Mouse (Mus musculus): ENCODE data around the gene Dpp10.

Dpp10 gene

DNA sequence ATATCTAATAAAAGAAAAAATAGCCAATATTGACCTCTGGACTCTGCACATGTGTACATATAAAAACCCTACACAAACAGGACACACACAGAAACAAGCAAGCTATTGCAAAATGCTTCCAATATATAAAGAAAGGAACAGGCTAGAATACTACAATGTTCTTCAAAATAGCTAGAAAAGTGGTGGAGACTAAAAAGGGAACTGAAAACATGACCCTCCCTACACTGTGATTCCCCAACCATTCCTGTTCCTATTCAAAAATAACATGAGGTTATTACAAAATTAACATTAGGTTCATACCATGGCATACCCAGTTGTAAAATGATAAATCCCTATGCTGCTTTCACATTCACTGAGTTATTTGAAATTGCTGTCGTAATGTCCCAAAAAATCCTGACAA is 125.8 kb downstream of the Dpp10 start:
- no peak for DNase-seq (ENCODE audit: low spot score)

DNA sequence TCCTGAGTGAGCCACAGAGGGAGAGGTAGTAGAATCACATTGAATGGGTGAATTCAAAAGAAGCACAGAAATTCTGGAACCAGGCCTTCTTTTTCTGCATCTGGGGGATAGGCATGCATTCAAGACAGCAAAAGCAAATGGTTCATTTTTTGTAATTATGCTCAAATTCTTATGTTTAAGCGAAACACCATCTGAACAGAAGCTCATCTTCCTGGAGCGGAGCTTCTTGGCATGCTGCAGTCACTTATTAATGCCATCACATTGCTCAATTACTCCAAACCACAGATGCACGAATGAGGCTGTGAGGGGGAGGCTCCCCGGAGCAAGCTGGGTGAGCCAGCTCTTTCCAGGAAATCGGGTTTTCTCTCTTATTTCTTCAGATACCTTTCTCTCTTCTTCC is 142.7 kb downstream of the Dpp10 start:
- DNase-seq (ENCODE audit: low spot score), result no peak

DNA sequence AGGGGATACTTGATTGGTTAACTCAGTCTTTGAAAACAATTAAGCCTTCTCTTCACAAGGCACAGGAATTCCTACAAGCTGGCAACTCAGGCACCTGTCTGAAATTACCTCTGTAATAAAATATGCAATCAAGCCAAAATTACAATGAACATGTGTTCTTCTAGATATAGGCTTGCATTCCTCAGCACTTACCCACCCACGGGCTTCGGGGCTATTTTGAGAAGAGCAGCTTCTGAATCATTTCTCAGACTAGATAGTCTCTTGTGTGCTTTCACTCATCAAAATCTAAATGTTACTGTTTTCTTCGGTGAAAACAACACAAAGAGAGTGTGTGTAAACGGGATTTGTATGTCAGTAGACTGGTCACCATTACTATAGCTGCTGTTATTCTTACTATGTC is 144.1 kb downstream of the Dpp10 start:
- DNase-seq (ENCODE audit: low spot score), result no peak

DNA sequence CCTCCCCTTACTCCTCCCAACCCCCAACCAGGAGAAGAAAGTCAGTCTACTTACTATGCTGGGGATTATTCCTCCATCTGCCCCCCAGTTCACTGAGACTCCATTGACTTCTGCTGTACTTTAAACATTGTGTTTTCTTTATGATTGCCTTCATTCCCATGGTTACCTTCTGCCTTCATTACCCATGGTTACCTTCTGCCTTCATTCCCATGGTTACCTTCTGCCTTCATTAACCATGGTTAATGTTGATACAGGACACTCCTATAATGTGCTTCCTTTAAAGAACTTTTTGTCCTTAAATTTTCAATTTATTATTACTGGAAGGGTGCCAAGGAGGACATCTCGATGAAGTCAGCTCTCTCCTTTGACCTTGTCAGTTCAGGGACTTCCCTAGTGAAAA is 158.1 kb downstream of the Dpp10 start:
- DNase-seq (ENCODE audit: low spot score), result no peak

DNA sequence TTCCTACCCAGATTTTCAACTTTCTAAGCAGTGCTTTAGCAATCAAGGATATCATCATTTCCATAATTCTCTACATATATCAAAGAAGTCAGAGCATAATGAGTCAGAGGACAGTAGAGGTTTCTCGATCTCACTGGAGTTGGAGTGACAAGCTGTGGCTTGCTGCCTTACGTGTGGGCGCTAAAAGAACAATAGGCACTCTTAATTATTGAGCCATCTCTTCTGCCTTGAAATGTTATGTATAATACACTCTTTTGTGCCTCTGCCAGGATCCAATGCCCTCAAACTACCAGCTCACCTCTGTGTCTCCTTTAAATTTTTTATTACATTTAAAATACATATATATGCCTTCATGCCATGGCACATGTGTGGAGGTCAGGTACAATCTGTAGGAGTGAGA is 198.5 kb downstream of the Dpp10 start:
- no peak for DNase-seq (ENCODE audit: low spot score)

DNA sequence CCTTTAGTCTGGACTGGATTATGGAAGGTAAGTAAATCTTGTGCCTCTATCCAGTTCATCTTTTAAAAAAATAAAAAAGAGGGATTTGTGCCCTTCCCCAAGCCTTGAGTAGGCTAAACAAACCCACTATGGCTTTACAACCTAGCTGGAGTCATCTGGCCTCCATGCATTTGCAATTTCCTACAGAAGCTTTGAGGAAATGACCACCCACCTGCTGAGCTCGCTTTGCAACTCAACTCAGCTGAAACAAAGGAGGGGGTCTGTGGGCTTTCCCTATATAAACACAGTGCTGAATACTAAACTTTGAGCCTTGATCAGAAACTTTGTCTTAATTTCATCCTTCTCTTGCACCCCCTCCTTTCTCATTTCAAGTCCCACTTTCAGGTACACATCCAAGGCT is 244.2 kb downstream of the Dpp10 start:
- no peak for DNase-seq (ENCODE audit: low spot score)

DNA sequence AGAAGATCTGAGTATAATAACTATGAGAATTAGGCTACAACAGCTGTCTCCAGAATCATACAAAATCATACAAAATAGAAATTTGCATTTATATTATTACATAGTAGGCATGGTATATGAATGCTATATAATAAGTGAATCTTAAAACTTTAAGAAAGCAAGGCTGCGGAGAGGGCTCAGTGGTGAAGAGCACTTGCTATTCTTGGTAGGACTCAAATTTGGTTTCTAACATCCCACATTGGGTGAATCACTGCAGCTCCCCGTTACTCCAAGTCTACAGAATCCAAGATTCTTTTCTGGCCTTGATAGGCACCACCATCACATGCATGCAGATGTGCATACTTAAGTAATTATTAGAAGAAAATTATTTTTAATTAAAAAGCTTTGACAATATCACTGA is 279.8 kb downstream of the Dpp10 start:
- DNase-seq (ENCODE audit: low spot score), result no peak

DNA sequence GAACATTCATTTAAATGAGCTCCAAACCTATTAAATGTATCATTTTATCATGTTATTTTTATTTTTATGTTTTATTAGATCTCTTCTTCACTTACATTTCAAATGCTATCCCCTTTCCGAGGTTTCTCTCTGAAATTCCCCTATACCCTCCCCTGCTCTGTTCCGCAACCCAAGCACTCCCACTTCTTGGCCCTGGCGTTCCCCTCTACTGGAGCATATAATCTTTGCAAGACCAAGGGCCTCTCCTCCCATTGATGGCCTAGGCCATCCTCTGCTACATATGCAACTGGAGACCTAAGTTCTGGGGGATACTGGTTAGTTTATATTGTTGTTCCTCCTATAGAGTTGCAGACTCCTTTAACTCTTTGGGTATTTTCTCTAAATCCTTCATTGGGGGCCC is 283.1 kb downstream of the Dpp10 start:
- DNase-seq (ENCODE audit: low spot score), result no peak

DNA sequence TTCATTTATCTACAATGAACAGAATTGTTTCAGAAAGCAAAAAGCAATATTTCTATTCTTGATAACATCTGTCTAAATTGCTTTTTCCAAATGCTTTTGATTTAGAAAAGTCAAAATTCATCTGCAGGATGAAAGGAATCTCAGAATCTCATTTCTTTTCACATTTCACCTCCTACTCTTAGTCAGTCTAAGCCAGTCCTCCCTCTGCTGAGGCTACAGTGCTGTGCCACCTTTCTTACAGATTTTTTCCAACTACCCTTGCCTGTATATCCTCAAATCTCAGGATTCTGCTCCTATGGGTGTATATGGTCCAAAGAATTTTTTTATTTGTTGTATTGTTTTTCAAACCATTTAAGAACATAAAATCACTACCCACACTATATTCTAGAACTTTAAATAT is 289.3 kb downstream of the Dpp10 start:
- DNase-seq (ENCODE audit: low spot score), result no peak

DNA sequence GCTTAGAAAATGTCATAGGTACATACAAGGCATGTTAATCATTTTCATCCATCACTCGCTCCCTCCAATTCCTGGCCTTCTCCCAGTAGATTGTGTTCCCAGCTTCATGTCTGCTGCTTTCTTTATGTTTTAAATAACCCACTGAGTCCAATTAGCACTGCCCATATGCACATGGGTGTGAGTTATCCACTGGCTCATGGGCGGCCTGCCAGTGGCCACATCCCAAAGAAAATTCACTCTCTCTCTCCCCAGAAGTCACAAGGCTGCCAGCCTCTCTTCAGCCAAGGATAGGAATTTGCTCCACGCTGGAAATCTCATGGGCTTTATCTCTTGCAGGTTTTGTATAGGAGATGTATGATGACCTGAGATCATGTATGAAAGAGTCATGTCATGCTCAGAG is 338.1 kb downstream of the Dpp10 start:
- no peak for DNase-seq (ENCODE audit: low spot score)

DNA sequence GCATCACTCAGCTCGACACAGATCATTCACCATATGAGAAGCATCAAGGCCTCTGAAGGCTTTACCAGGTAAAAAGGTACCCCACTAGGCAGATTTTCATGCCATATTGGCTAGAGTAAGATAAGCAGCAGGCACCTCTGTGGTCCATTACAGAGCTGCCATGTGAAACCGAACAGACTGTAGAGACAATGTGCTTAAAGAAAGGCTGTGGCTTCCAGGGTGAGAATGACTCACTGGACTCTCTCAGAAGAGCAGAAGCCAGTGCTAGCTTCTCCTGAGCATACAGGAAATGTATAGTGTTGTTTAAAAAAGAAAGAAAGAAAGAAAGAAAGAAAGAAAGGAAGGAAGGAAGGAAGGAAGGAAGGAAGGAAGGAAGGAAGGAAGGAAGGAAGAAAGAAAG is 386.9 kb downstream of the Dpp10 start:
- DNase-seq (ENCODE audit: low spot score), result no peak

DNA sequence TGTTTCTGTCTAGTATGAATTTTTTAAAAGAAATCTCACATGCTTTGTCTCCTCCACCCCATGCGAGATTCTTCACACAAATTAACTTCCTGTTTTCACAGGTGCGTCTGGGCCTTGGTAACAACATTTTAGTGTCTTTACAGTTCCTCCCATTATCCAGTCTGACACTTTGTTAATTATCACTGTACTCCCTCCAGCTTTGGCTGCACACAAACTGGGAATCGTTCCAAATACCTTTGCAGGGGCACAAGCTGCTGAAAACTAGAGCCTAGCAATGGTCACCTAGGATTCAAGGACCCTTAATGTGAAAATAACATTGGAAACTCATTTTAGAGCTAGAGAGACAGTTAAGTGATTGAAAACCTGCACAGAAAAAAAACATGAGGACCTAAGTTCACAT is 388.8 kb downstream of the Dpp10 start:
- no peak for DNase-seq (ENCODE audit: low spot score)

DNA sequence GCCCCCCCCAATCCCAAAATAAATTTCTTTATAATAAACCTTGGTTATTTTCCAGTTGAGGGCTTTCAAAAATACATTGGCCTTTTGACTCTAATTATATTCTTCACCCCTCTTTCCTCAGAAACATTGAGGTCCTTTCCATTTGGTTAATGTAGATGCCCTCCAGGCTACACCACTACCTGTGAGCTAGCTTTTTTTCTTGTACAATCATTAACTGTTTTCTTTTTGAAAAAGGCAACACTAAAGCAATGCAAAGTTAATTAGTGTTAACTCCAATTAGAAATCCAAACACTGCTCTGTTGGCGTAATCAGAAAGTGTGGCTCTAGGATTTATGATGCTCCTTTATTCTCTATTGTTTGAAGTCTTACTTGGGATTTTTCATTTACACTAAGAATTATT is 407.5 kb downstream of the Dpp10 start:
- no peak for DNase-seq (ENCODE audit: low spot score)

DNA sequence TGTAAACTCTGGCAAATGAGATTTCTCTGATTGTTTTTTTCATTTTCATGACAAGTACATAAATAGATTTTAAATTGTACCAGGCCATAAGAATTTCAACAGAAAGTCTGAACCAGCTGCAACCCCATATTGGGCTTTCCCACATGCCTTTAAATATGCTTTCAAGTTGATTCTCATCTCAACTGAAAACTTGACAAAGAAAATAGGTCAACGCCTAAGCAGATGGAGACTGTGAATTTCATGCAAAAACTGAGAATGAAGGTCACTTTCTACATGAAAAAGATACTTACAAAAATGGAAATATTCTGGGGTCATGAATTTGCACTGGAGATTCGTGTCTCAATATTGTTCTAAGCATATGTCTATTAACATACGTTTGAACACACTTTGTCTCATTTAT is 417.1 kb downstream of the Dpp10 start:
- no peak for DNase-seq (ENCODE audit: low spot score)

DNA sequence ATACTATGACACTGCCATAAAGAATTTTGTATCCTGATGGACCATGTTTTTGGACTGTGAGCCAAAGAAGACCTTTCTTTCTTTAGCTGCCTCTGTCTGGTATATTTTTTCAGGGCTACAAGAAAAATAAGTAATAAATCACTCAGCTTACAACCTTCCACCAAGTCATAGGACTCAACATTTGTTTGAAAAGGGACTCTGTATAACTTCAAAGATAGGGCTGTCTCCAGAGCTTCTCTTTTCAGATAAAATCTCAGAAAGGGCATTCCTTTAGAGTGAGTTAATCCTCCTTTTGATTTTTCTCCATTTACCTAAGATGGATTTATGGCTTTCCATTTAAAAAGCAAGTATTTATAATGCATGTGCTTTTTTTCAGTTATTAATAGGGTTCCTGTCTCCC is 460.5 kb downstream of the Dpp10 start:
- no peak for DNase-seq (ENCODE audit: low spot score)

DNA sequence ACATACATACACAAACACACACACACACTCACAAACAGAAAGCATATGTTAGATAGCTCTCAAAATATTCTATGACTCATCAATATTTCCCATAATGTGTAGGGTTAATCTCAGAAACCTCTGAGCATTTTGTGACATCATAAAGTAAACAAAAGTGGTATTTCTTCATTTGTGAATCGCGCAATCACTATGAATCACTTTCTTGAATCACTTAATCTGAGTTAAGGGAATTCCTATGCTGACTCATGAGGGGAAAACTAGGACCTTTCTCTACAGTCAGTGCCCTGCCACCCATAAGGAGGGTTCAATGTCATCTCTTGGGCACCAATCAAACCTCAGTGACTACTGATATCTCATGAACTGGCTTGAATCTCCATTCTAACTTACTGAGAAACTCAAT is 465.2 kb downstream of the Dpp10 start:
- DNase-seq (ENCODE audit: low spot score), result no peak

DNA sequence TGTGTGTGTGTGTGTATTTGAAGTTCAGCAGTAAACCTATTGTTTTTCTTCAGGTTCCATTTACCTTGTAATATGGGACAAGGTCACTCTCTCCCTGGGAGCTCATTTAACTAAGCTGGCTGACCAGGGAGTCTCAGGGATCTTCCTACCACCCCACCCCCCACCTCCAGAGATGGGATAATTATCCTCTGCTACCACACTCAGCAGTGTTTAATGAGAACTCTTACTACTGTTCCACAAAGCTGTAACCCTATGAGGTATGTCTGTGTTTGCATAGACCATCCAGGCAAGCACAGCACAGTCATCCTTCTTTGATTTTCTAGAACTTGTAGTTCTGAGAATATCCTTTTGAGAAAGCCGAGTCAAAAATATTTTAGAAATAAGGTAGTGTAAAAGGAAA is 471.6 kb downstream of the Dpp10 start:
- DNase-seq (ENCODE audit: low spot score), result no peak

DNA sequence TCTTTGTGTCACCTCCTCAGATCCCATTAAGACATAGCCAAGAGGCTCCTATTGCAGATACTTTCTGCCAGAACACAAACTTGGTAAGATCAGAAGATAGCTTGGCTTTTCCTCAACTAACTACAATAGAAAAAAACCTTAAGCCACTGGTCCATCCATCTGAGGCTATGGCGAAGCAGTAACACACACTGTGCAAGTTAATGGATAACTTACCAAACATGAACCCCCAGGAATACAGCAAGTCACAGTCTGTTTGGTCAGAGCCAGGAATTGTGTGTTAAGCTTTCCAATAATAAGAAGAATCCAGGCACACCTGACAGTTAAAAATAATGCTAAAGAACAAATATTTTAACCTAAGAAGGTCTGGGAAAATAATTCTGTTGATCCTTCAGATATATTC is 502.9 kb downstream of the Dpp10 start:
- no peak for DNase-seq (ENCODE audit: low spot score)

DNA sequence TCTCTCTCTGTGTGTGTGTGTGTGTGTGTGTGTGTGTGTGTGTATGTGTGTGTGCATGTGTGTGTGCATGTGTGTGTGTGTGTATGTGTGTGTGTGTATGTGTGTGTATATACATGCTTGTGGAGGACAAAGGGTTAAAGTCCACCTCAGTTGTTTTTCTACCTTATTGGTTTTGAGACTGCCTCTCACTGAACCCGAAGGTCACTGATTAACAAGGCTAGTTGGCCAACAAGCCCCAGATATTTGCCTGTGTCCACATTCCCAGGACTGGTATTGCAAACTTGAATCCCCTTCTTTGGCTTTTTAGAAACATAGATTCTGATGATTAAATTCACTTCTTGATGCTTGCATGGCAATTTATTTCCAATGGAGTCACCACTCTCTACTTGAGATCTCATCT is 577.6 kb downstream of the Dpp10 start:
- DNase-seq (ENCODE audit: low spot score), result no peak

DNA sequence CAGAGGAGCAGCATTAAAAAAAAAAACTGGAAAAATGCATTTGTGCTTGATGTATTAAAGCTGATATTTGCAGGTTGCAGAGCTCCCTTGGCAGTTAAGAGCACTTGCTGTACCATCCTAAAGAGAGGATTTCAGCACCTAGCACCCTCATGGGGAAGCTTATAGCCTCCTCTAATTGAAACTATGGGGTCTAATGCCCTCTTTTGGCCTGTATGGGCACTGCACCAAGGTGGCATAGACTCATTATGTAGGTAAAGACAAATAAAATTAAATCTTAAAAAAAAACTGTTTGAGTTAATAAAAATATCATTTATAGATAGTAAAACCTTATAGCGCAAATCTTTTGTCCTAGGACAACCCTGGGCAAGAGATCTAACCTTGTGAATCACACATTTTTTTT is 631.2 kb downstream of the Dpp10 start:
- no peak for DNase-seq (ENCODE audit: low spot score)

DNA sequence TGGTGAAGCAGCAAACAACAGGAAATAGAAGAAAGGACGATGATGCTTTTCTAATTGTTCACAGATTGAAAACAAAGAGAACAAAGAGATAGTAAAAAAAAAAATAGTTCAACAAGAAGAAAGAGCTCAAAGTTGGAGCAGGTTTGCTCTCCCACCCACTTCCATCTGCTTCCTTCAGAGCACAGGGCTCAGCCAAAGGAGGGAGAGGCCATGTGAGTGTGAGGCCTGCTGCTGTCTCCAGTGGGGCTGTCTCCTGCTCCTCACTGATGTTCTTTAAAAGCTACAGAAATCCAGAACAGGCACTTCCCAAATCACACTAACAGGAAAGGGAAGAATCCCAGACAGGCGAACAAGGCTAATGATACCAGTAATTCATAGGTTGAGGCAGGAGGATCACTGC is 694.1 kb downstream of the Dpp10 start:
- DNase-seq (ENCODE audit: low spot score), result no peak

DNA sequence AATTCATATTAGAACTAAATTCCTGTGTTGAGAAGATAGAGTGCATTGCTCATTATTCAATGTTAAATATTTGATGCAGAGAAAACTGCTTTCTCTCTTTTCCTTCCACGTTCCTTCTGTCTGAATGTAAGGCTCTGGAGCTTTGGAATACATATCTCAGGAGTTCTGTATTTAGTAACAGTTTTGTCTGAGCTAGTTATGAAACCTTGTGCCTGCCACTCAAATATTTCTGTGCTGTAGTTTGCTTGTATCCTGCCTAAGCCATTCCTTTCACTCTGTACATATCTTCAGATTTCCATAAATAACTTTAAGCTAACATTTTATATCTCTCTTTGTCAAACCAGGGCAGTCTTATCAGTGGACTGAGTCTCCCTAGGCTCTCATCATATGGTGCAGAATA is 707.5 kb downstream of the Dpp10 start:
- no peak for DNase-seq (ENCODE audit: low spot score)

DNA sequence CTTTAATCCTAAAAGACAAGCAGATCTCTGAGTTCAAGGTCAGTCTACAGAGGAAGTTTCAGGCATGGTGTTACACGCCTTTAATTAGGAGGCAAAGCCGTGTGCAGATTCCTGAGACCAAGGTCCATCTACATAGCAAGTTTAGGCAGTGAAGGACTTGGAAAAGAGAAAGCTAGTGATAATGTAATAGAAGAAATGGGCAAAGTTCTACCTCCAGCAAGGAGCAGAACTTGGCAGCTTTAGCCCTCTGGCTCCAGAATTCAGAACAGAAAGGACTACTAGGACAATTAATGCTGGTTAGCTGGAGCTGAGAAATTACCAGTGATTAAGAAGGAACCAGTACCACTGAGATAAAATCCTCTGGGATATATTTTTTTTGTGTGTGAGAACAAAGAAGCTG is 728.5 kb downstream of the Dpp10 start:
- no peak for DNase-seq (ENCODE audit: low spot score)
